In genomic region chr15:101394908-101395307, GRCm38 (mm10) we compare ENCODE assay signal across 28 mouse cellular contexts. TPM values are rescaled to one million over a fixed set of nuclear protein-coding genes. Genes with fewer than 3 reads are reported as not detected.
A peak's percentile ranks its signal among the peaks of the same experiment; 100 is the strongest.
DNase-seq lines count a peak whose midpoint lies in the region; ATAC-seq and TF ChIP-seq lines count a peak whose summit lies in the region.
"Had no signal": no experiment of that assay in that cellular context is flagged by ENCODE, and none has a peak within 500 bp of the region (broad histone marks: within the 10 kb centered on the region; RNA-seq: fewer than 3 reads in every experiment).

No protein-coding gene starts in this region.

- no peaks in the 10 kb centered on the region; the same call in 1 of the 2 replicates for H3K4me1 ChIP-seq in heart, adult 2 months (ENCODE audit: control insufficient read depth, insufficient read depth, low read length)
- H3K4me1 ChIP-seq in kidney, embryonic 16.5 days (ENCODE audit: insufficient read depth, low read length): peaks cover 4% of the 10 kb centered on the region; the same call in 1 of the 2 replicates
- H3K4me1 ChIP-seq in lung, postnatal 0 days (ENCODE audit: insufficient read depth, low read depth, low read length): no peaks in the 10 kb centered on the region
- H3K4me1 ChIP-seq: embryonic facial prominence, embryonic 10.5 days; liver, embryonic 13.5 days; midbrain, embryonic 12.5 days; neural tube, embryonic 13.5 days had no signal

- TF ChIP-seq CTCF in heart, adult 2 months (IDR thresholded peaks at IDR 0.05): peak; percentile 10; the same call in 1 of the 2 replicates
- peak; percentile 60 for TF ChIP-seq CTCF in lung, postnatal 0 days (IDR thresholded peaks at IDR 0.05)

- H3K79me2 ChIP-seq in heart, adult 2 months (replicated peaks; ENCODE audit: control insufficient read depth, insufficient read depth, low read length): no peaks in the 10 kb centered on the region

- H3K4me2 ChIP-seq in kidney, embryonic 16.5 days (replicated peaks; ENCODE audit: low read depth, low read length): no peak overlapping the region
- no peak overlapping the region for H3K4me2 ChIP-seq in lung, postnatal 0 days (replicated peaks; ENCODE audit: low read depth, low read length)
- H3K4me2 ChIP-seq: hindbrain, embryonic 14.5 days; liver, embryonic 13.5 days; midbrain, embryonic 12.5 days; neural tube, embryonic 13.5 days had no signal

- no peak overlapping the region for H3K27ac ChIP-seq in heart, adult 2 months
- H3K27ac ChIP-seq in kidney, embryonic 16.5 days (ENCODE audit: low read length): no peak overlapping the region
- H3K27ac ChIP-seq in lung, postnatal 0 days (ENCODE audit: low read length): no peak overlapping the region
- H3K27ac ChIP-seq: embryonic facial prominence, embryonic 10.5 days; hindbrain, embryonic 14.5 days; liver, embryonic 13.5 days; midbrain, embryonic 12.5 days; neural tube, embryonic 13.5 days had no signal

- no peaks in the 10 kb centered on the region for H3K27me3 ChIP-seq in heart, adult 2 months (ENCODE audit: control insufficient read depth, insufficient read depth, low read length)
- H3K27me3 ChIP-seq in kidney, embryonic 16.5 days (ENCODE audit: insufficient read depth, low read length): no peaks in the 10 kb centered on the region
- no peaks in the 10 kb centered on the region for H3K27me3 ChIP-seq in lung, postnatal 0 days (replicated peaks; ENCODE audit: insufficient read depth, low read length)
- H3K27me3 ChIP-seq: liver, embryonic 13.5 days; midbrain, embryonic 12.5 days; neural tube, embryonic 13.5 days; Patski had no signal

- no peak for TF ChIP-seq POLR2A in heart, adult 2 months (IDR thresholded peaks at IDR 0.05; ENCODE audit: insufficient read depth, low read depth, low read length)

- ATAC-seq in kidney, embryonic 16.5 days (ENCODE audit: low FRiP score, low TSS enrichment): no peak
- 0 out of 2 replicates have a peak, but pooled peaks have one; percentile 14 for ATAC-seq in lung, postnatal 0 days
- ATAC-seq: Patski had no signal

- no peaks in the 10 kb centered on the region for H3K36me3 ChIP-seq in heart, adult 2 months (ENCODE audit: control insufficient read depth, insufficient read depth, low read length)
- no peaks in the 10 kb centered on the region for H3K36me3 ChIP-seq in kidney, embryonic 16.5 days (ENCODE audit: insufficient read depth, low read length)
- no peaks in the 10 kb centered on the region for H3K36me3 ChIP-seq in lung, postnatal 0 days (ENCODE audit: insufficient read depth, low read length)
- H3K36me3 ChIP-seq: embryonic facial prominence, embryonic 10.5 days; liver, embryonic 13.5 days; midbrain, embryonic 12.5 days; neural tube, embryonic 13.5 days had no signal

- TF ChIP-seq EP300 in heart, adult 2 months (IDR thresholded peaks at IDR 0.05; ENCODE audit: insufficient read depth, low read depth, low read length): no peak
- TF ChIP-seq EP300 in lung, postnatal 0 days (IDR thresholded peaks at IDR 0.05): no peak

- H3K9ac ChIP-seq in heart, adult 2 months (ENCODE audit: low read depth, low read length): no peak overlapping the region
- no peak overlapping the region for H3K9ac ChIP-seq in kidney, embryonic 16.5 days (replicated peaks; ENCODE audit: low read length)
- H3K9ac ChIP-seq in lung, postnatal 0 days (replicated peaks; ENCODE audit: low read depth): no peak overlapping the region
- H3K9ac ChIP-seq: hindbrain, embryonic 14.5 days; liver, embryonic 13.5 days; midbrain, embryonic 12.5 days; neural tube, embryonic 13.5 days had no signal

- H3K9me3 ChIP-seq in kidney, embryonic 16.5 days (ENCODE audit: low read length): no peaks in the 10 kb centered on the region
- H3K9me3 ChIP-seq in lung, postnatal 0 days (ENCODE audit: low read length): no peaks in the 10 kb centered on the region
- H3K9me3 ChIP-seq: embryonic facial prominence, embryonic 10.5 days; liver, embryonic 13.5 days; midbrain, embryonic 12.5 days; neural tube, embryonic 13.5 days had no signal

- 68% methylated on average over 7 of the region's 7 CpGs for WGBS in heart, adult 2 months
- WGBS in kidney, embryonic 16.5 days: 57% methylated on average over 7 of the region's 7 CpGs
- WGBS in lung, postnatal 0 days: 69% methylated on average over 7 of the region's 7 CpGs

- no peak overlapping the region for H3K4me3 ChIP-seq in heart, adult 2 months
- H3K4me3 ChIP-seq in kidney, embryonic 16.5 days (ENCODE audit: low read length): no peak overlapping the region
- H3K4me3 ChIP-seq in lung, postnatal 0 days (ENCODE audit: low read depth, low read length): no peak overlapping the region
- H3K4me3 ChIP-seq: embryonic facial prominence, embryonic 10.5 days; liver, embryonic 13.5 days; midbrain, embryonic 12.5 days; neural tube, embryonic 13.5 days had no signal

- DNase-seq in heart, adult 2 months: peak in 1 of 2 experiments; percentile 16
- DNase-seq in heart, adult 8-10 months (ENCODE audit: low spot score): no peak
- peak; percentile 46 to 59 for DNase-seq in kidney, postnatal 25 days
- peak; percentile 9 for DNase-seq in lung, postnatal 0 days (ENCODE audit: low spot score)
- no peak for DNase-seq in lung, postnatal 14 days
- DNase-seq in lung, postnatal 36 days: peak; percentile 59
- DNase-seq in layer of hippocampus, adult 11-12 months (ENCODE audit: low spot score): no peak
- DNase-seq: adrenal gland, adult 8-10 months; B cell, adult 2 months; heart, adult 11 months; heart, postnatal 36 days; liver, embryonic 13.5 days; thymus, adult 18-20 months; thymus, postnatal 4 days had no signal

- intact Hi-C loops in heart, adult 2 months (cut with DNase I): no loop called here

RNA-seq across cellular contexts. Expression of gene Krt7, which starts 15.9 kb away (rescaled TPM):
- total RNA-seq in heart, adult 2 months (2021): 1 to 10 TPM; 2.5 to 3.1 TPM
- polyA plus RNA-seq in heart, adult 2 months (2012; rRNA removed): 2.6 and 3.3 TPM in 2 replicates
- 1 to 10 TPM; 1.4 to 3.6 (median 2.7) TPM for total RNA-seq in heart, adult 8-10 months (2022)
- 94.8 and 99.9 TPM in 2 replicates for polyA plus RNA-seq in kidney, embryonic 16.5 days (2015; fragmentation: Nextera tagmentation; extraction: Ambion mirVana)
- 430 and 463 TPM in 2 replicates for polyA plus RNA-seq in lung, postnatal 0 days (2015; fragmentation: Nextera tagmentation; extraction: Ambion mirVana)
- total RNA-seq: layer of hippocampus, postnatal 10 days had no signal

RNA-seq across cellular contexts. Expression of gene Krt80, which starts 24.9 kb away (rescaled TPM):
- total RNA-seq in heart, adult 2 months (2021): 1 to 10 TPM; 2.2 to 2.8 TPM
- 2.0 and 3.2 TPM in 2 replicates for polyA plus RNA-seq in heart, adult 2 months (2012; rRNA removed)
- total RNA-seq in heart, adult 8-10 months (2022): 1 to 10 TPM; 1.5 to 4.7 (median 2.4) TPM
- 1.7 and 2.3 TPM in 2 replicates for polyA plus RNA-seq in kidney, embryonic 16.5 days (2015; fragmentation: Nextera tagmentation; extraction: Ambion mirVana)
- 19.6 and 26.3 TPM in 2 replicates for polyA plus RNA-seq in lung, postnatal 0 days (2015; fragmentation: Nextera tagmentation; extraction: Ambion mirVana)
- polyA plus RNA-seq: forebrain, embryonic 11.5 days; limb, embryonic 11.5 days had no signal

RNA-seq across cellular contexts. Expression of gene Krt87, which starts 43.7 kb away (rescaled TPM):
- not detected for total RNA-seq in heart, adult 2 months (2021)
- polyA plus RNA-seq in heart, adult 2 months (2012; rRNA removed): not detected in 2 replicates
- not detected for total RNA-seq in heart, adult 8-10 months (2022)
- 0.06 TPM in 1 of 2 replicates, not detected in the other for polyA plus RNA-seq in kidney, embryonic 16.5 days (2015; fragmentation: Nextera tagmentation; extraction: Ambion mirVana)
- 0.24 and 0.29 TPM in 2 replicates for polyA plus RNA-seq in lung, postnatal 0 days (2015; fragmentation: Nextera tagmentation; extraction: Ambion mirVana)
- total RNA-seq: gastrocnemius, adult 18-20 months; heart, postnatal 36 days had no signal
- polyA plus RNA-seq: forebrain, embryonic 11.5 days; heart, embryonic 14.5 days; intestine, embryonic 14.5 days; limb, embryonic 11.5 days; liver, embryonic 13.5 days; Patski had no signal

RNA-seq across cellular contexts. Expression of gene Krt88, which starts 52.6 kb away (rescaled TPM):
- not detected for total RNA-seq in heart, adult 2 months (2021)
- polyA plus RNA-seq in heart, adult 2 months (2012; rRNA removed): not detected in 2 replicates
- not detected for total RNA-seq in heart, adult 8-10 months (2022)
- not detected in 2 replicates for polyA plus RNA-seq in kidney, embryonic 16.5 days (2015; fragmentation: Nextera tagmentation; extraction: Ambion mirVana)
- 0.15 and 0.21 TPM in 2 replicates for polyA plus RNA-seq in lung, postnatal 0 days (2015; fragmentation: Nextera tagmentation; extraction: Ambion mirVana)
- total RNA-seq: adrenal gland, adult 8-10 months; gastrocnemius, adult 18-20 months; heart, postnatal 36 days; layer of hippocampus, postnatal 10 days; left cerebral cortex, adult 8-10 months; megakaryocyte progenitor cell, adult 5-6 weeks had no signal
- polyA plus RNA-seq: embryonic facial prominence, embryonic 10.5 days; forebrain, embryonic 11.5 days; heart, embryonic 14.5 days; hindbrain, embryonic 14.5 days; intestine, embryonic 14.5 days; limb, embryonic 11.5 days; liver, embryonic 13.5 days; midbrain, embryonic 12.5 days; neural tube, embryonic 13.5 days; Patski had no signal

Comparison
In these comparisons a context has a peak if more than half of its experiments do, and no peak if none do; other contexts are left out.
1. DNase-seq: peak in kidney, postnatal 25 days (2 of 2), lung, postnatal 0 days (single experiment) and lung, postnatal 36 days (single experiment); none in heart, adult 8-10 months (single experiment), lung, postnatal 14 days (single experiment) and layer of hippocampus, adult 11-12 months (single experiment).
2. RNA of gene Krt7, which starts 15.9 kb away (polyA plus RNA-seq): 430 to 463 TPM in lung, postnatal 0 days and 94.8 to 99.9 TPM in kidney, embryonic 16.5 days; 2.6 to 3.3 TPM in heart, adult 2 months; every median in the first group is over 10 times any median in the second.